Mouse (Mus musculus): ENCODE data around the gene Cycs.

GRCm38 (mm10) chr6:50542535-50542934, 23.8 kb downstream of the Cycs start:
- TF ChIP-seq POLR2A (IDR thresholded peaks at IDR 0.05; ENCODE audit: insufficient read depth, low read depth, low read length) (no peak), CTCF (IDR thresholded peaks at IDR 0.05; ENCODE audit: insufficient read depth, low read depth, low read length) (no peak)
